Mouse (Mus musculus): ENCODE data around the gene Ctsd. TPM values are rescaled to one million over a fixed set of nuclear protein-coding genes. Genes with fewer than 3 reads are reported as not detected.
A peak's percentile ranks its signal among the peaks of the same experiment; 100 is the strongest.
"Not testable (repeated sequence)": the region's sequence is repeated elsewhere in the genome, so short reads cannot be mapped to it uniquely, and the experiment has no call there.

The Ctsd gene
- total RNA-seq, 2 experiments from 2014 or later, result 244 to 255 TPM

DNA sequence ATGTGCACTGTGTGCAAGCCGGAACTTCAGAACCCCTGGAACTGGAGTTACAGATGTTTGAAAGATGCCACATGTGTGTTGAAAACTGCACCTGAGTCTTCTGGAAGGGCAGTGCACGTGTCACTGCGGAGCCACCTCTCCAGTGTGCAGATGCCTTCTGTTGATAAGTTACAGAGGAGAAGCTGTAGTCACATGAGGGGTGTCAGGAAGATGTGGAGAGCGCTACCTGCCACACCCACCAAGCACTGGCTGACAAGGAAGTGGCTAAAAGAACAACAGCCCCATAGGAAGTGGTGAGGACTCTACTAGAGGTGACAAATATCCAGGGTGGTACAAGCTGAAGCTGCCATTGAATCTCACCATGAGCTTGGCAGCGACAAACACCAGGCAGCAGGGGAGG, 34.0 kb downstream of the Ctsd start:
- intact Hi-C loops (cut with DNase I), result no loop called here
- DNase-seq (ENCODE audit: extremely low spot score in 1 of 2, low spot score in 2 of 2), result no peak

DNA sequence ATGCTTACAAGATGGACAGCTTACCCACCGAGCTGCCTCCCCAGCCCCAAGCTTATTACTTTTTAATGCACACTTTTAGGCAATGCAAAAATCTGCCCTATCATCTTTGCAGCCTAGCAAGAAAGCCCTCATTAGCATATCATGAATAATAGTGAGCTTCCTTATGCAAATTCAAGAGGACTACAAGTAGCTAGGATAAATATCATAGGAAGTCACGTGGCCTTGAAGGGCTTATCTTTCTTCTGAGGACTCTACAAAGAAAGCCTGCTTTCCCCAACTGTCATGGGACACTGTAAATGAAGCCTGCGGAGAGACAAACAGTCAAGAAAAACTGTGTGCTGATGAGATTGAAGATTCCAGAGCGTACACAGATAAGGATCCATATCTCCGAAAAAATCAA, 36.3 kb downstream of the Ctsd start:
- intact Hi-C loops (cut with DNase I), result no loop called here
- no peak for DNase-seq (ENCODE audit: extremely low spot score in 1 of 2, low spot score in 2 of 2)

DNA sequence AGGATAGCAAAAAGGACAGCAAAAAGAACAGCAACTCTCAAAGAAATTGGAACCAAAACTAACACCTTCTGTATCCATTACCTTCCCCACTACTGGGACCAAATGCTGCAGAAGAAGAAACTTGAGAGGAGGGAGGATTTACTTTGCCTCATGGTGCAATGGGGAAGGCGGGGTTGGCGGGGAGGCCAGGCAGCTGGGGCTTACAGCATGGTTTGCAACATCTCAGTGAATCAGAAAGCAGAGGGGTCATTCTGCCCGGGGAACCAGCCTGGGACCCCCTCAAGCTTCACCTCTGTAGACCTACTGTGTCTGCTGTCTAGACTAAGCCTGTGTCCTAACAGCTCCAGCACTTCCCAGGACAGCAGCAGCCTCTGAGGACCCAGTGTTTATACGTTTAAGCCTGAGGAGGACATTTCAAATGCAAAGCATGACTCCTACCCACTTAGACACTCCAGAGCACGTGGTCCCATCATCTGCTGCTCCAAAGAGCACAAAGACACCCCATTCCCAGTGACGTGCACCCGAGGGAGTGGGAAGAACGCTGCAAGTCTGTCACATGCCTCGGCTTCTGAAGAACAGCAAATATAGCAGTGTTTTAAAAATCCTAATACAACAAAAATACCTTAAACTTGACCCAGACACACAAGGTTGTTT, 38.4 kb downstream of the Ctsd start:
- DNase-seq (ENCODE audit: extremely low spot score in 1 of 2, low spot score in 2 of 2), result peak in 1 of 2 experiments; percentile 54
- intact Hi-C loops (cut with DNase I), result no loop called here

DNA sequence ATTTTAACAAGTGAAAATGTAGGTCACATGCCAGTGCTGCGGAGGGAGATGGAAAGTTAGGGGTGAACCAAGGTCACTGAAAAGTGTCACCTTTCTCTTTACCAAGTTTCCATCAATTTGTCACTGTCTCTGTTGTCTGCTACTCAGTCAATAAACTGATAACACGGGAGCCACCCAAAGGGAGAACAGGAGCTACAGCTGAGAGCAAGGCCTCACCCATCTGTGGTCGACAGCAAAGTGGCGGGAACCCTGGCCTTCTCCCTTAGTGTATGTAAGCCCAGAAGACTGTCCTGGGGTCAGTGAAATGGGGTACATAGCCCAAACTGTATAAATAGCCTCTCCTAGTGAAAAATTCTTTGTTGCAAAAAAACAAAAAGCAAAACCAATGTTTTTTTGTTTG, 40.3 kb downstream of the Ctsd start:
- intact Hi-C loops (cut with DNase I), result no loop called here
- DNase-seq (ENCODE audit: extremely low spot score in 1 of 2, low spot score in 2 of 2), result no peak

DNA sequence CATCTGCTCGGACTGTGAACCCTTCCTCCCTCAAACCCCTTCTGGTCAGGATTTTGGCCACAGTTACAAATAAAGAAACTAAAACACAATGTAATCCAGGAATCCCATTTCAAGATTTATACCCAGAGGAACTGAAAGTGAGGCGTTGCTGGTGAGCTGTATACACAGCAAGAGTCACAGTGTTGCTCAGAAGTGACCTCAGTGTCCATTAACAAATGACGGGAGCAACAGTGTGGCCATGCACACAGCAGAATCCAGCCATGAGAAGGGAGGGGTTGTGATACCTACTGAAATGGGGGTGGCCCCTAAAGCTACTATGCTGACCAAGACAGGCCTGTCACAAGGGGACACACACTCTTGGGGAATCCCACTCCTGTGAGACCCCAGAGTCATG, 45.6 kb downstream of the Ctsd start:
- DNase-seq (ENCODE audit: extremely low spot score in 1 of 2, low spot score in 2 of 2), result no peak
- intact Hi-C loops (cut with DNase I), result no loop called here

DNA sequence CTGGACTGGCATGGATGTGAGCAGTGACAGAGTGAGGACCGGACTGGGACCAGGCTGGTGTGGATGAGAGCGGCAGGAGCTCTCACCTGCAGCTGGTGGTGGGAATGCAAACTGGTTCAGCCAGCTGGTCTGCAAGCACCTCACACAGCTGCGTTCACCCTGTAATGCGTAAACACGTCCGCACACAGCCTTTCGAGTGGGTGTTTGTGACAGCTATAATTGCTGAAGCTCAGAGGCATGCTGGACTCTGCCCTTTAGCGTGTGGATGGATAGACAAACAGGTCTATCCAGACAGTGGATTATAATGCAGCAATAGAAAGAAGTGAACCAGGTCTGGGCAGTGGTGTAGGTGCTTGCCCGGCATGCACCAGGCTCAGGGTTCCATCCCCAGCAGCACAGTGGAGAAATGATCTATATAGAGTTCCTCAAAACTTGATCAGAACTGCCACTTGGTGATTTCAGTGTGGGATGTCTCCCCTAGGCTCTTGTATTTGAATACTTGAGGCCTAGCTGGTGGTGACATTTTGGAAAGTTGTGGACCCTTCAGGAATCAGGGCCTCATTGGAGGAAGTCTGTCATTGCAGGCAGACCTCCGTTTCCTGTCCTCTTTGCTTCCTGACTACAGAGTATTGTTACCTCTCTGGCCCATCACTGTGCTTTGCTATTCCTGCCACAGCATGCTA, 46.1 kb downstream of the Ctsd start:
- DNase-seq (ENCODE audit: extremely low spot score in 1 of 2, low spot score in 2 of 2), result no peak
- intact Hi-C loops (cut with DNase I), result no loop called here

DNA sequence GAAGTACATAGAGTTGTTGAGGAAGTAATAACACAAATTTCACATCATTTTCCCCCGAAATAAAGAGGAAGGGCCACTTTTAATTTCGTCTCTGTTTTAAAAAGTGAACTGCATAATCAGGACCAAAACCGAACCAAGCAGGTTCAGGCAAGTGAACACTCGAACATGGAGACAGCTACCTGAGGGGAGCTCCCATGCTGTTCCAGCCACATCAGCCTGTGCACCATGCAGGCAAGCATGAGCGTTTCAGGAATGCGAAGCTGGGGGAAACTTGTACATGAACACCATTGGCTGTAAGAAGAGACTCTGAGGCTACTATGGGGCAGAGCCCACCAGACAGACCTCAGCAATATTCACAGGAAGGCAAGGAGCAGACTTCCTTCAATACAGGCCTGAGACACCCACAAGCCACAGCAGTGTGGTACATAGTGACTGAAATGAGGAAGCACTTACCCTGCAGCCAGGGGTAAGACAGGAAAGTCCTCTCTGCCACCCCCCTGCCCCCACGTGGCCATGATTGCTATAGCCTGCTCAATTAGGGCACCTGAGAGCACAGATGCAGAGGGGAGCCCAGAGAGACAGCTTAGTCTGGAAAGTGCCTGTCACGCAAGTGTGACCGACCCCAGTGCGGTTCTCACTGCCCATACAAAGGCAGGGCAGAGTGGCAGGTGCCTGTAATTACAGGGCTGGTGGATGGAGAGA, 47.4 kb downstream of the Ctsd start:
- intact Hi-C loops (cut with DNase I), result no loop called here
- peak in 1 of 2 experiments; percentile 54 for DNase-seq (ENCODE audit: extremely low spot score in 1 of 2, low spot score in 2 of 2)

DNA sequence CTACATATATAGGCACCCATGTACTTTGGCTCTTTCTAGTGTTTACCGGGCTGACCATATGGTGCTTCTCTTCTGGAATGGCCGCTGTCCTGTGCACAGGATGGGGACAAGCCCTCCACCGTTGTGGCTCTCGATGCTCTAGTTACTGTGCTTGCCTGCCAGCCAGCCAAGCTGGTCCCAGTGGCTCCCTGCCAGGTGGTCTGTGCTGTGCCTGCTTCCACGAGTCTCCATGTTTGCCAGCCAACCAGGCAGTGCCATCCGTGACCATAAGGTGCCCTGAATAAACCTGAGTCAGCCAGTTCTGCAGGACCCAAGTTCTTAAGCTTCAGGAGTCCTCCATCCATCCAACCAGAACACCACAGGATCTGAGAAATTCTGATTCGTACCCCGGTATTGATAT, 52.7 kb downstream of the Ctsd start:
- intact Hi-C loops (cut with DNase I), result loop anchor here (2.0 kb wide), 1 partner anchor 100 kb away; the partner anchor contains the start of gene Syt8
- DNase-seq (ENCODE audit: extremely low spot score in 1 of 2, low spot score in 2 of 2), result peak in 1 of 2 experiments; percentile 63

DNA sequence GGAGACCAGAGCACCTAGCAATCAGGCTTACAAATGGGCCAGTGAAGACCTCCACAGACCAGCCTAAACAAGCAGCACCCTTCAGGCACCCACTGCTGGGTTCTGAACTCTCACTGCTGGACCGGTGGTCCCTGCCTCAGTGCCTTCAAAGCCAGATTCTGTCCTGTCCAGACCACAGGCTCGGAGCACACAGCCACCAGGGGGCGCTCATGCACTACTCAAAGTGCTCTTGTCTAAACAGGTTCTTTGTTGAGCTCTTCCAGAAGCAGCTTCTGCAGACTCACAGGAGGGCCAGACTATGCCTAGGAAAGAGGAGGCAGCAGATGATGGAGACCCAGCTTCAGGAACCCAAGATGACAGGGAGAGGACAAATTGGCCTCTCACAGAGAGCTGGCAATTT, 53.6 kb downstream of the Ctsd start:
- DNase-seq (ENCODE audit: extremely low spot score in 1 of 2, low spot score in 2 of 2), result peak; percentile 85 to 90
- intact Hi-C loops (cut with DNase I), result loop anchor here (1.0 to 5.0 kb wide), 3 partner anchors 101 to 343 kb away; partner anchors contain the start of gene Syt8

DNA sequence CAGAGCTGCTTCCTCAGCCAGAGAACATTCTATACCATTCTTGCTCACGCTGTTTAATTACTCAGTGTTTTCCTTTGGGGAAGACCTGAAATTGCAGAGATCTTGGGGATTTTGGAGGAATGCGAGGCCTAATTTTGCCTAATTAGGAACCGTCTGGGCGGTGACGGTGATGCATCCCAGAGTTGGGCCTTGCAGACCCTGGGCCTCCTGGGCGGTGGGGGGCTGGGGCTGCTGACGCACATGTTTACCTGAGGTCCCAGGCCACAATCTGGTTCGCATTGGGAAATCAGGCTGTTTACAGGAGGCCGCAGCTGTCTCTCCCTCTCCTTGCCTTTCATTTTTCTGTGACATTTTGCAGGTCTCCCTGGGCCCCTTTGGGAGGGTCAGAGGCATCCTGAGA, 55.1 kb downstream of the Ctsd start:
- DNase-seq (ENCODE audit: extremely low spot score in 1 of 2, low spot score in 2 of 2), result not testable (repeated sequence)
- intact Hi-C loops (cut with DNase I), result loop anchor here (5.0 kb wide), 1 partner anchor 345 kb away; no protein-coding TSS in a partner anchor

DNA sequence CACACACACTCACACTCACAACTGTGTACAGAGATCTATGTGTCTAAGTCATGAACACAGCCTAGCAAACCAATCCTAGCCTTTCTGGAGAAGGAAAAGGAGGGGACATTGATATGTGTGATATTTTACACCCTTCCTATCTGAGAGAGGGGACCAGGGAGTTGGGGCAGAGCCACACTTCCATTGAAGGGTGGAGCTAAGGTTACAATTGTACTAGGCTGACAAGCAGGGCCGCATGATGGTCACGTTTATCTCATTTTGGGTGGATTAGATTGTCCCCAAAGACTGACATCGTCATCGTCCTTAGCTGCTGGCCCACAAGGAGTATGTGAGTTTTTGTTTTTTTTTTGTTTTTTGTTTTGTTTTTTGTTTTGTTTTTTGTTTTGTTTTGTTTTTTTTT, 56.6 kb downstream of the Ctsd start:
- intact Hi-C loops (cut with DNase I), result loop anchor here (5.0 kb wide), 1 partner anchor 346 kb away; no protein-coding TSS in a partner anchor

DNA sequence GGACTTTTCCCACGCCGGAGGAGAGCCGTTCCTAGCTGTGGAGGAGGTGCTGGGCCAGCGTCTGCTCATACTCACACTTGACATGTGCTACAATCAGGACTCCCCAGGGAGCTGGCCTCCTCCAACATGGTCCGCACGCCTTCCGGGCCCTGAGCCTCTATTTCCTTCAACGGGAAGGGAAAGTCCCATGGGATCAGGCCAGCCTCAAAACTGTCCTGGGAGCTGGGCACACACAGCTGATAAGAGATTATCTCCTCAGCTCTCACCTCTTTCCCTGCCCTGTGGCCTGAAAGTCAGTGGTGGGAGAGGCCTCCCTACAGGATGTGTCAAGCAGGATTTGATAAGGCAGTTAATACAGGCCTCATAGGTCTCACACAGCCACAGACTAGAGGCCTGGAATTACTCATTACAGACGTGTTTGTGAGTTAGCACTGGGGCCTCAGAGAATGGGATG, 57.5 kb downstream of the Ctsd start:
- DNase-seq (ENCODE audit: extremely low spot score in 1 of 2, low spot score in 2 of 2), result peak in 1 of 2 experiments; percentile 73
- intact Hi-C loops (cut with DNase I), result loop anchor here (5.0 kb wide), 1 partner anchor 347 kb away; no protein-coding TSS in a partner anchor

More for the DNA sequence above, 56.6 kb downstream of the Ctsd start:
- no peak for DNase-seq (ENCODE audit: extremely low spot score in 1 of 2, low spot score in 2 of 2)

DNA sequence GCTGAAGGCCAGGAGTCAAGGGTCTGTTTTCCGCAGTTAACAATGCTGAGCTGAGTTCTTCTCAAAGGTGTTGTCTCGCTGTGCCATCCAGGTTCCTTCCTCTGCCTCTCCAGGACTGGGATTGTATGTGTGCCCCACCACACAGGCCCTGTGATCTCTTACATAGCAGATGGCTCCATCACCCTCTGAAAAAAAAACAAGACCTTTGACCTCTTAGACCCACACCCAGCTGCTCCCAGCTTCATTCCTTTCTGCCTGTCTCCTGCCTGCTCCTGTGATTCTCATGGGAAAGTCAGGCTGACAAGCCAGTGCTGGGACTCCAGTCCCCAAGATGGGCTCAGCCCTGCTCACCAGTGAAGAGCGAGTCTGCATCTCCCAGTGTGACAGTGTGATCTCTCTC, 59.3 kb downstream of the Ctsd start:
- DNase-seq (ENCODE audit: extremely low spot score in 1 of 2, low spot score in 2 of 2), result no peak
- intact Hi-C loops (cut with DNase I), result no loop called here

DNA sequence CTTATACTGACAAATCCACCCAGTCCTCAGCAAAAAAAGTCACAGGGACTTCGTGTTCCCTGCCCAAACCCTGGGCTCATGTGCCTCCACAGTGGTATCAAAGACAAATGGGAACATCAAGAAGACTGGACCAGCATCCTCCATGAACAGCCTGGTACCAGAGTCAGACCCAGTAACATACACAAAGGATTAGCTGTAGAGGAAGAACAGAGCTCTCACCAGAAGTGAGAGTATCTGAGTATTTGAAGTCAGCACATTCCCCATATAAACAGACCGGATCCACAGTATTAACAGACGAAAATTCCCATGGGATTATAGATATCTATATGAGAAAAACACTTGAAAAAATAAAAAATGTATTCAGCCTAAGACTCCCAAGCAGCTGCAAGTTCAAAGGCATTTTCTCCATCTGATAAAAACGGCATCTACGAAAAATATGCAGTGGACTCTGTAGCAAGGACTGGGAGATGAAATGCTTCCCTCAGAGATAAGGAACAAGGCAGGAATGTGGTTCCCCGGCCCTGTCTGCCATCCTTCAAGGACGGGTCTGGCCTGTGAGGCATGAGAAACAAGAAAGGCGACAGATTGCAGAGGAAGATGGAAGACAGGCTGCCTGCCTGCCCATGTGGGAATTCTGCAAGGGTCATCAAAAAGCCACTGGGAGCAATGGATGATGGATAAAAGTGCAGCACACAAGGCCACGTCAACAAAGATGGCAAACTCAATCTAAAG, 61.0 kb downstream of the Ctsd start:
- DNase-seq (ENCODE audit: extremely low spot score in 1 of 2, low spot score in 2 of 2), result no peak
- intact Hi-C loops (cut with DNase I), result no loop called here

Other genes with a start within 250 kb of the Ctsd start
- gene Gm45337, start 243.4 kb downstream of the Ctsd start, total RNA-seq (2021), result not detected
- gene Gm29735, start 230.9 kb downstream of the Ctsd start, total RNA-seq (2021), result not detected
- gene Gm4553, start 222.3 kb downstream of the Ctsd start, total RNA-seq (2021), result not detected
- gene Krtap5-2, start 212.0 kb downstream of the Ctsd start, total RNA-seq (2021), result not detected
- gene Gm10153, start 197.6 kb downstream of the Ctsd start, total RNA-seq (2021), result not detected
- not detected for gene Krtap5-3, start 186.7 kb downstream of the Ctsd start, total RNA-seq (2021)
- not detected for gene Gm7579, start 176.2 kb downstream of the Ctsd start, total RNA-seq (2021)
- not detected for gene Krtap5-5, start 158.1 kb downstream of the Ctsd start, total RNA-seq (2021)
- not detected for gene Gm40460, start 147.0 kb downstream of the Ctsd start, total RNA-seq (2021)
- not detected for gene Gm2431, start 129.7 kb downstream of the Ctsd start, total RNA-seq (2021)
- gene Gm4559, start 113.7 kb downstream of the Ctsd start, total RNA-seq (2021), result not detected
- not detected for gene Krtap5-1, start 90.9 kb downstream of the Ctsd start, total RNA-seq (2021)
- not detected for gene Krtap5-4, start 84.5 kb downstream of the Ctsd start, total RNA-seq (2021)
- 10 to 100 TPM; 15.3 to 15.8 TPM for gene Ifitm10, start 14.3 kb downstream of the Ctsd start, total RNA-seq (2021)
- 1 to 10 TPM in 1 of 2 experiments, not detected in 1; 1.9 TPM for gene Gm49369, start 5.4 kb downstream of the Ctsd start, total RNA-seq (2021)
- not detected for gene Syt8, start 46.8 kb upstream of the Ctsd start, total RNA-seq (2021)
- under 1 TPM in 1 of 2 experiments, not detected in 1; 0.83 TPM for gene Tnni2, start 53.8 kb upstream of the Ctsd start, total RNA-seq (2021)
- gene Lsp1, start 72.8 kb upstream of the Ctsd start, total RNA-seq (2021), result 1 to 10 TPM; 5.2 to 8.1 TPM
- not detected for gene Tnnt3, start 110.8 kb upstream of the Ctsd start, total RNA-seq (2021)
- gene Mrpl23, start 144.6 kb upstream of the Ctsd start, total RNA-seq (2021), result 1 to 10 TPM; 4.8 to 7.2 TPM

Measured in left cerebral cortex, postnatal 10 days (tissue).